Mouse (Mus musculus) granulocyte monocyte progenitor cell, adult 5-6 weeks (primary cell): ENCODE results near the gene Dsp. TPM values are rescaled to one million over a fixed set of nuclear protein-coding genes. Genes with fewer than 3 reads are reported as not detected.
A peak's percentile ranks its signal among the peaks of the same experiment; 100 is the strongest.

Experiments used
- ATAC-seq: replicated peaks from 2 replicates; pipeline ENCODE4 v1.8.0; 2016; ENCODE audit warnings: mild to moderate bottlenecking, moderate TSS enrichment, inconsistent platforms; ENCODE audit not compliant: poor library complexity, severe bottlenecking
- total RNA-seq, 2 experiments: library from RNA; stranded (forward) in 1 of 2; stranded (reverse) in 1 of 2; fragments of 200-712, 200-1000 nt in 1 of 2; fragments of >200 nt in 1 of 2; fragmentation: Nextera tagmentation in 1 of 2; gene quantifications; 2 replicates each; pipeline ENCODE4 v1.2.3; 2014 to 2017

The Dsp gene
- total RNA-seq, 2 experiments from 2014 or later, result 0.57 to 0.95 TPM

DNA sequence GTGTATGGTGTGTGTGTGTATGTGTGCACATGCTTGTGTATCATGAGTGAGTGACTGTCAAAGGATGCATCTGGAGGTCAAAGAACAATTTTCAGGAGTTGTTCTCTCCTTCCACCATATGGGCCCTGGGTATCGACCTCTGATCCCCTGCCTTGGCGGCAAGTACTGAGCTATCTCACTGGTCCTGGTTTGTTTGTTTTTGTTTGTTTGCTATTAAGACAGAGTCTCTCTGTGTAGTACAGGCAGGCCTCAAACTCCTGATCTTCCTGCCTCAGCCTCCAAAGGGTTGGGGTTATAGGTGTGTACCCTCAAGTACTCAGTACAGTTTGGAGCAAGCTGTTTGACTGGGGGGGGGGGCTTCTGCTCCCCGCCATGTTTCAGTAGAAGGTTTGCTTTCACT lies 16.0 kb downstream of the Dsp start:
- no peak for ATAC-seq

GRCm38 (mm10) chr13:38170707-38171144 lies 19.6 kb downstream of the Dsp start:
- no peak for ATAC-seq

DNA sequence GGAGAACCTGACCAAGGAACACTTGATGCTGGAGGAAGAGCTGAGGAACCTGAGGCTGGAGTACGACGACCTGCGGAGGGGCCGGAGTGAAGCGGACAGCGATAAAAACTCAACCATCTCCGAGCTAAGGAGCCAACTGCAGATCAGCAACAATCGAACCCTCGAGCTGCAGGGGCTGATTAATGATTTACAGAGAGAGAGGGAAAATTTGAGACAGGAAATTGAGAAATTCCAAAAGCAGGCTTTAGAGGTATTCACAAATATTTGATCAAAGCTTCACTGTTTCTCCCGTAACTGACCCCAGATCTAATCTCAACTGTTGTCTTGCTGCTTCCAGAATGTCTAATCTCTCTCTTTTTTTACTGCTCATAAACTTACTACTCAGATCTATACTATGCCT lies 42.3 kb downstream of the Dsp start:
- no peak for ATAC-seq

DNA sequence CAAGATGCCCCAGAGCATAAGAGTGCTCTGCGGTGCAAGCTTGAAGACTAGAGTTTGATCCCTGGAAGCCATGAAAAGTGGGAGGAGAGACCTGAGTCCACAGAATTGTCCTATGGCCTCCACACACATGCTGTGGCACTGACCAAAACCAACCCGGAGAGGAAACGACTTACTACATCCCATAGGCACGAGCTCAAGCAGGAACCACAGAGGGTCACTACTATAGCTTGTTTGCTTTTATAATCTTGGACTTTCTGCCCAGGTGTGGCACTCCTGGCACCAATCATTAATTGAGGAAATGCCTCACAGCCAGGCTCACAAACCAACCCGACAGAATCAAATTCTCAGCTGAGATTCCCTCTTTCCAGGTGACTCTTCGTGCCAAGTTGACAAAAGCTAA lies 50.3 kb downstream of the Dsp start:
- ATAC-seq, result no peak

DNA sequence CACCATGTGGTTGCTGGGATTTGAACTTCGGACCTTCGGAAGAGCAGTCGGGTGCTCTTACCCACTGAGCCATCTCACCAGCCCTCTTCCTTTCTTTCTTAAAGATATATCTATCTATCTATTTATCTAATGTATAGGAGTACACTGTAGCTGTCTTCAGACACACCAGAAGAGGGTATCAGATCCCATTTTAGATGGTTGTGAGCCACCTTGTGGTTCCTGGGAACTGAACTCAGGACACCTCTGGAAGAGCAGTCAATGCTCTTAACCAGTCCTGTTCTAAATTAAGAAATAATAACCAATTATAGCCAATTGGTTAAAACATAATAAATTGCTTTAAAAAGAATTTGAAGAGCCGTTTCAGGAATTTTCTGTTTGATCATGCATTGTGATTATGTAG lies 53.1 kb downstream of the Dsp start:
- no peak for ATAC-seq

DNA sequence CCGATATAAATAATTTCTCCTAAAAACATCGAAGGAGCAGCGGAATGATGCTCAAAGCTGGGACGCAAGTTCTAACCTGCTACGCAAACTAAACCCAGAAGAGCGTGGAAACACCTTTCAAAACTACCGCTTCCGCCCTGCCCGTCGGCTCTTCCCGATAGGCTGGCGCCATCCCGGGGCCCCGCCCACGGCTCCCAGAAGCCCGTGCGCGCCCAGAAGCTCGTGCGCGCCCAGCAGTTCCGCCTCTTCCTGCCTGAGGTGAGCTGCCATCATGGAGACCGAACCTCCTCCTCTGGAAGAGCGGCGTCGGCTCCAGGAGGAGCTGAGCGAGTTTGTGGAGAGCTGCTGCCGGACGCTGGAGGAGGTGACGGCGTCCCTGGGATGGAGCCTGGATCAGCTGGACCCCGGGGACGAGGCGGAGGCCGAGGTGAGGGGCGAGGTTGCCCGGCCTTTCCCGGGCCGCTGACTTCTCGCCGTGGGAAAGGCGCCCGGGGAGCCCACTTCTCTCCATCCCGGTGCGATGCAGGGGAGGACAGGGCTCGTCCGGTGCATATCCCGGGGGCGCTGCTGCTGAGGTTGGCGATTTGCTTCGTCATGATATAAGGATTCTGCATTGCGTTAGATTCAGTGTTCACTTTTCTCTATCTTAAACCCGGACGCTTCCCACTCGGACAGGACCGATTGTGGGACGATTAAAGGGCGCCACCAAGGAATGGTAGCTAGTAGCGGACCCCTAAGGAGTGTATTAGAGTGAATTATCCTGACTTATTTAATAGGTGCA lies 53.8 kb downstream of the Dsp start, which contains the start of gene Snrnp48:
TSS of gene Snrnp48 (plus strand) at position 237 of the 781 bp plus-strand sequence.
- peak; percentile 99 for ATAC-seq

DNA sequence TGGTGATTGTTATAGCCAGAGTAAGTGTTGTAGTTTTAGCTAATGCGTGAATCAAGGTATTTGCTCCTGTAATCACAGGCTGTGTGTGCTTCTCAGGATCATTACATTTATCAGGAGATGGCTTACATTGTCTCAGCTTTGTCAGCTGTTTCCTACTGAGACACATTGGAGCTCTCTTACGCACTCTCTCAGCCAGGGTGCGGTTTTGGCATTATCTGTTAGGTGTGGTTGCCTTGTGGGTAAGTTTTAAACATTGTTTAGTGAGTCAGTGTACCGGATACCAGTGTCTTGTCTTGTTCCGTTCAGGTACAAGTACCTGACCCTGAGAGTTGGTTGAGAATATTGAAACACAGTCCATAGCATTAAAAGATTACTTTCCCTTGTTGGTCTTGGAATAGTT lies 60.0 kb downstream of the Dsp start:
- no peak for ATAC-seq

GRCm38 (mm10) chr13:38218686-38219085 lies 67.6 kb downstream of the Dsp start:
- ATAC-seq, result no peak

DNA sequence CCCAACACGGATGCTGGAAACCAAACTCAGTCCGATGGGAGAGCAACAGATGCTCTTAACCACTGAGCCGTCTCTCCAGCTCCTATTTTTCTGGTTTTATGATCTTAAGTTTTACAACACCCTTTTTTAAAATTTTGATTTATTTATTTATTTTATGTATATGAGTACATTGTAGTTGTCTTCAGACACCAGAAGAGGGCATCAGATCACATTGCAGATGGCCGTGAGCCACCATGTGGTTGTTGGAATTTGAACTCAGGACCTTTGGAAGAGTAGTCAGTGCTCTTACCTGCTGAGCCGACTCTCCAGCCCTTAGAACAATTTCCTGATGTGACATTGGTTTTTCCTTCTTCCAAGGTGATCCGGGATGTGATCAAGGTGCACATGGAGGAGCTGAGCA lies 69.2 kb downstream of the Dsp start:
- no peak for ATAC-seq

- no peak for ATAC-seq
Measured at GRCm38 (mm10) chr13:38230177-38230821, 79.2 kb downstream of the Dsp start.

- no peak for ATAC-seq
Measured at GRCm38 (mm10) chr13:38232411-38232810, 81.3 kb downstream of the Dsp start.

DNA sequence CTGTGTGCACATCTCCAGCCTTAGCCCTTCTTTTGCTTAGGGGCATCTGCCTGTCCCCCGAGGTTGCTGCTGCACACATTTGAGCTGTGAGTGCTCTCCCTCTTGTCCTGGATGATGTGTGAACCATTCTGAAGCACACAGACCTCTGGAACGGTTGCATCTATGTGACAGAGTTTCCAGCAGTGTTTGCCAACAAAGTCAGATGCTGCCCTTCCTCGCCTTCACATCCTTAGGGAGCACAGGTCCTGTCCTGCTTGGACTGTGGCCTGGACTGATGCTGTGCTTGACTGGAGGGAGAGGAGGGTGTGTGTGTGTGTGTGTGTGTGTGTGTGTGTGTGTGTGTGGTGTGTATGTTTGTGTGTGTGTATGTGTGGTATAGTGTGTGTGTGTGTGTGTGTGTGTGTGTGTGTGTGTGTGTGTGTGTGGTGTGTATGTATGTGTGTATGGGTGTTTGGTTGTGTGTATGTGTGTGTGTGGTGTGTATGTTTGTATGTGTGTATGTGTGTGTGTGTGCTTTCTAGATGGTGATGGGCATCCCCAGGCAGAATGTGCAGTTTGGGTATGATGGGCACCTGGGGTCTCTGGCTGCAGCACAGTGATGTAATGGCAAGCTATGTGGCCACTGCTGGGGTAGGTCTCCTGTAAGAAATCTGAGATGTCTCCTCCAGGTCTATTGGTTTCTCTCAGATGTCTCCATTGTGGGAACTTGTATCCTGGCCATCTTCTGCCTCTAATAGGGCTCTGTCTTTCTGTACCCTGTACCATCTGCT lies 81.9 kb downstream of the Dsp start:
- ATAC-seq, result no peak

DNA sequence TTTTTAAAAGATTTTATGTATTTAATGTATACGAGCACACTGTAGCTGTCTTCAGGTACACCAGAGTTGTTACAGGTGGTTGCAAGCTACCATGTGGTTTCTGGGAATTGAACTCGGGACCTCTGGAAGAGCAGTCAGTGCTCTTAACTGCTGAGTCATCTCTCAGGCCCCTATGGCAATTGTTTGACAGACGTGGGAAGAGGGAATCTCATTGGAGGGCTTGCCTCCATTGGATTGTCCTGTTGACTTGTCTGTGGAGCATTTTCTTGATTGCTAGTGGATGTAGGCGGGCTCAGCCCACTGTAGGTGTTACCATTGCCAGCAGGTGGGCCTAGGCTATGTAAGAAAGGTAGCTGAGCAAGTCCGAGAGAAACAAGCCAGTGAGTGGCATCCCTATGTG lies 83.6 kb downstream of the Dsp start:
- ATAC-seq, result no peak

DNA sequence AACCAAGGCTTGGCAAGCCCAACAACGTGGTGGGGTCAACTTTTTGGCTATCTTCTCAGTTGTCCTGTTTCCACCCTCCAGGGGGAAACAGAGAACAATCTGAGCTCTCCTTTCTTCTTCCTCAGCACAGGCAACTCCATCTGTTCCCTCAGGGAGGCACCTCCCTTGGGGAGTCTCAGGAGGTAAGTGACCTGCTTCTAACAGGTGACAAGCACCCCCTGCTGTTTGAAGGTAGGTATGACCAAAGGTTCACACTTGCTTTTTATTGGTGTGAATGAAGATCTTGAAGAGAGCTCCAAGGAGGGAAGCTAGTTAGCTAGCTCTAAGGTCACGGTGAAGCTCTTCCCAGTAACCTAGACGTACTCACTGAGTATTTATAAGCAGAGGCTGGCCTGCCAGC lies 84.3 kb downstream of the Dsp start:
- 0 out of 2 replicates have a peak, but pooled peaks have one; percentile 25 for ATAC-seq

GRCm38 (mm10) chr13:38248151-38248550 lies 97.1 kb downstream of the Dsp start:
- ATAC-seq, result no peak

Other genes starting within 250 kb of the Dsp start
- gene Ssr1, start 157.1 kb upstream of the Dsp start, total RNA-seq (2014; fragmentation: Nextera tagmentation), result 144 and 158 TPM in 2 replicates
- 263 and 333 TPM in 2 replicates for gene Ssr1, start 157.1 kb upstream of the Dsp start, total RNA-seq (2017)
- gene Riok1, start 114.3 kb upstream of the Dsp start, total RNA-seq (2014; fragmentation: Nextera tagmentation), result 41.5 and 43.2 TPM in 2 replicates
- 88.8 and 97.5 TPM in 2 replicates for gene Riok1, start 114.3 kb upstream of the Dsp start, total RNA-seq (2017)
- gene Cage1, start 114.2 kb upstream of the Dsp start, total RNA-seq (2014; fragmentation: Nextera tagmentation), result 0.62 and 3.0 TPM in 2 replicates
- gene Cage1, start 114.2 kb upstream of the Dsp start, total RNA-seq (2017), result 0.98 and 2.2 TPM in 2 replicates
- gene Snrnp48, start 53.6 kb downstream of the Dsp start, total RNA-seq (2014; fragmentation: Nextera tagmentation), result 49.3 and 63.7 TPM in 2 replicates
- gene Snrnp48, start 53.6 kb downstream of the Dsp start, total RNA-seq (2017), result 94.5 and 134 TPM in 2 replicates
- gene Bmp6, start 193.8 kb downstream of the Dsp start, total RNA-seq (2014; fragmentation: Nextera tagmentation), result not detected in 2 replicates
- gene Bmp6, start 193.8 kb downstream of the Dsp start, total RNA-seq (2017), result not detected in 2 replicates